Mouse (Mus musculus) midbrain, embryonic 11.5 days (tissue): ENCODE measurements around the gene Sh3gl2. TPM values are rescaled to one million over a fixed set of nuclear protein-coding genes. Genes with fewer than 3 reads are reported as not detected.

Source experiments
- ATAC-seq: fragments of 200-750 bp; cut with Nextera tagmentation; 2 replicates; pipeline ENCODE4 v1.8.0; 2017; ENCODE audit warnings: moderate TSS enrichment, moderate library complexity; ENCODE audit not compliant: low FRiP score
- DNase-seq: peaks from one replicate; pipeline ENCODE4 v3.0.0; 2015; ENCODE audit warnings: low spot score; ENCODE audit errors: missing footprints
- H3K27ac ChIP-seq: fragments of 300-500 bp; sonication (generic); 2 replicates; pipeline ENCODE4 v1.5.1; 2014; ENCODE audit warnings: low read depth, low read length
- H3K27me3 ChIP-seq: fragments of 300-500 bp; sonication (generic); 2 replicates; pipeline ENCODE4 v1.6.1; 2014; ENCODE audit warnings: mild to moderate bottlenecking, low read length, moderate library complexity, mixed read lengths; ENCODE audit not compliant: control insufficient read depth, insufficient read depth
- H3K36me3 ChIP-seq: fragments of 300-500 bp; sonication (generic); 2 replicates; pipeline ENCODE4 v1.6.1; 2014; ENCODE audit warnings: mild to moderate bottlenecking, low read length, moderate library complexity, mixed read lengths; ENCODE audit not compliant: control insufficient read depth, insufficient read depth
- H3K4me1 ChIP-seq: fragments of 300-500 bp; sonication (generic); 2 replicates; pipeline ENCODE4 v1.6.1; 2014; ENCODE audit warnings: low read length; ENCODE audit not compliant: control insufficient read depth, insufficient read depth
- H3K4me2 ChIP-seq: fragments of 300-500 bp; sonication (generic); 2 replicates; pipeline ENCODE4 v1.6.1; 2014; ENCODE audit warnings: mild to moderate bottlenecking, moderate library complexity
- H3K4me3 ChIP-seq: fragments of 300-500 bp; sonication (generic); 2 replicates; pipeline ENCODE4 v1.5.1; 2014; ENCODE audit warnings: low read depth, low read length
- H3K9ac ChIP-seq: fragments of 300-500 bp; sonication (generic); 2 replicates; pipeline ENCODE4 v1.6.1; 2014; ENCODE audit warnings: low read length
- H3K9me3 ChIP-seq: fragments of 300-500 bp; sonication (generic); 2 replicates; pipeline ENCODE4 v1.6.1; 2016; ENCODE audit warnings: low read length; ENCODE audit not compliant: control insufficient read depth
- WGBS: fragments of 180-500 bp; shearing (Covaris S2); extraction: QIAGEN DNeasy Blood & Tissue Kit; methylation state at CpG from one replicate; pipeline ENCODE4 v1.1.7; 2014; 5-methylcytosine and 5-hydroxymethylcytosine counted together
- polyA plus RNA-seq: library from polyadenylated mRNA; unstranded; fragments of >200 nt; fragmentation: Nextera tagmentation; extraction: Ambion mirVana; gene quantifications from 2 replicates; pipeline ENCODE4 v1.2.1, GENCODE M21; 2014

Sh3gl2 gene
- polyA plus RNA-seq: 8.4 and 10.3 TPM in 2 replicates

GRCm38 (mm10) chr4:85205071-85205635 is at the start of gene Sh3gl2:
TSS of gene Sh3gl2 (plus strand) at chr4:85205126.
- no peaks in the 10 kb centered on the region for H3K9me3 ChIP-seq

GRCm38 (mm10) chr4:85161156-85161555 is 43.8 kb upstream of the Sh3gl2 start:
- H3K4me2 ChIP-seq: no peak overlapping the region
- no peak overlapping the region for H3K4me3 ChIP-seq
- H3K9me3 ChIP-seq: no peaks in the 10 kb centered on the region
- H3K27me3 ChIP-seq: no peaks in the 10 kb centered on the region
- no peaks in the 10 kb centered on the region for H3K36me3 ChIP-seq
- no peak overlapping the region for H3K27ac ChIP-seq
- DNase-seq: peak; percentile 54
- H3K4me1 ChIP-seq: no peaks in the 10 kb centered on the region
- 64% methylated on average over 4 of the region's 4 CpGs for WGBS
- no peak overlapping the region for H3K9ac ChIP-seq
- ATAC-seq: peak; percentile 19; the same call in 1 of the 2 replicates

More at GRCm38 (mm10) chr4:85205071-85205635, at the start of gene Sh3gl2:
- Histone ChIP-seq H3K4me3 (peak within 1 kb of the TSS; percentile 75), H3K9ac (peak within 1 kb of the TSS; percentile 68), H3K4me1 (no peaks in the 10 kb centered on the region), H3K27me3 (peaks cover 30% of the 10 kb centered on the region), H3K4me2 (peak within 1 kb of the TSS; percentile 97), H3K36me3 (no peaks in the 10 kb centered on the region), H3K27ac (no peak within 1 kb of the TSS)
- peak; percentile 95 for DNase-seq
- peak; percentile 89 for ATAC-seq
- under 1% methylated on average over 48 of the region's 48 CpGs for WGBS

GRCm38 (mm10) chr4:85162468-85163312 is 42.2 kb upstream of the Sh3gl2 start:
- no peak overlapping the region for H3K27ac ChIP-seq
- H3K4me2 ChIP-seq: no peak overlapping the region
- WGBS: 25% methylated on average over 27 of the region's 27 CpGs

GRCm38 (mm10) chr4:85163313-85163615 is 41.7 kb upstream of the Sh3gl2 start:
- Histone ChIP-seq H3K9me3 (no peaks in the 10 kb centered on the region), H3K4me1 (no peaks in the 10 kb centered on the region), H3K36me3 (no peaks in the 10 kb centered on the region), H3K4me2 (no peak overlapping the region), H3K9ac (no peak overlapping the region), H3K27me3 (no peaks in the 10 kb centered on the region), H3K27ac (no peak overlapping the region), H3K4me3 (no peak overlapping the region)
- DNase-seq: no peak
- WGBS: 86% methylated on average over 2 of the region's 2 CpGs
- no peak for ATAC-seq

More at GRCm38 (mm10) chr4:85162468-85163312, 42.2 kb upstream of the Sh3gl2 start:
- DNase-seq (peak; percentile 95), ATAC-seq (peak; percentile 89)
- Histone ChIP-seq H3K9me3 (no peaks in the 10 kb centered on the region), H3K27me3 (no peaks in the 10 kb centered on the region), H3K9ac (peak overlapping the region; percentile 13; the same call in 1 of the 2 replicates), H3K36me3 (no peaks in the 10 kb centered on the region), H3K4me3 (no peak overlapping the region), H3K4me1 (no peaks in the 10 kb centered on the region)

GRCm38 (mm10) chr4:85168001-85168400 is 36.9 kb upstream of the Sh3gl2 start:
- Histone ChIP-seq H3K27me3 (no peaks in the 10 kb centered on the region), H3K4me2 (no peak overlapping the region), H3K27ac (no peak overlapping the region), H3K36me3 (no peaks in the 10 kb centered on the region), H3K4me1 (no peaks in the 10 kb centered on the region), H3K9ac (no peak overlapping the region), H3K4me3 (no peak overlapping the region), H3K9me3 (no peaks in the 10 kb centered on the region)
- DNase-seq (no peak), ATAC-seq (no peak)
- WGBS: 94% methylated on average over 12 of the region's 12 CpGs

- Histone ChIP-seq H3K9me3 (no peaks in the 10 kb centered on the region), H3K27me3 (no peaks in the 10 kb centered on the region), H3K4me3 (no peak overlapping the region), H3K27ac (no peak overlapping the region), H3K4me1 (no peaks in the 10 kb centered on the region), H3K4me2 (no peak overlapping the region), H3K9ac (no peak overlapping the region), H3K36me3 (no peaks in the 10 kb centered on the region)
- ATAC-seq: no peak
- DNase-seq: no peak
- 85% methylated on average over 4 of the region's 4 CpGs for WGBS
These were observed 29.5 kb upstream of the Sh3gl2 start for GRCm38 (mm10) chr4:85175466-85175865.

GRCm38 (mm10) chr4:85178394-85179051 is 26.4 kb upstream of the Sh3gl2 start:
- H3K27ac ChIP-seq: no peak overlapping the region
- H3K4me1 ChIP-seq: no peaks in the 10 kb centered on the region
- 91% methylated on average over 9 of the region's 9 CpGs for WGBS
- H3K36me3 ChIP-seq: no peaks in the 10 kb centered on the region
- no peak for ATAC-seq
- no peak for DNase-seq
- H3K4me2 ChIP-seq: no peak overlapping the region
- H3K27me3 ChIP-seq: no peaks in the 10 kb centered on the region
- no peak overlapping the region for H3K4me3 ChIP-seq
- H3K9ac ChIP-seq: no peak overlapping the region
- no peaks in the 10 kb centered on the region for H3K9me3 ChIP-seq

GRCm38 (mm10) chr4:85186011-85186410 is 18.9 kb upstream of the Sh3gl2 start:
- Histone ChIP-seq H3K4me1 (no peaks in the 10 kb centered on the region), H3K9me3 (no peaks in the 10 kb centered on the region), H3K4me2 (no peak overlapping the region), H3K9ac (no peak overlapping the region), H3K27ac (no peak overlapping the region), H3K4me3 (no peak overlapping the region), H3K27me3 (no peaks in the 10 kb centered on the region), H3K36me3 (no peaks in the 10 kb centered on the region)
- 55% methylated on average over 4 of the region's 4 CpGs for WGBS
- DNase-seq (peak; percentile 65), ATAC-seq (0 out of 2 replicates have a peak, but pooled peaks have one; percentile 24)

GRCm38 (mm10) chr4:85196201-85196600 is 8.7 kb upstream of the Sh3gl2 start:
- no peak for ATAC-seq
- no peak overlapping the region for H3K9ac ChIP-seq
- no peak overlapping the region for H3K4me3 ChIP-seq
- H3K9me3 ChIP-seq: no peaks in the 10 kb centered on the region
- no peaks in the 10 kb centered on the region for H3K36me3 ChIP-seq
- H3K4me1 ChIP-seq: no peaks in the 10 kb centered on the region
- WGBS: 86% methylated on average over 4 of the region's 4 CpGs
- no peak overlapping the region for H3K4me2 ChIP-seq
- H3K27me3 ChIP-seq: no peaks in the 10 kb centered on the region
- H3K27ac ChIP-seq: no peak overlapping the region
- no peak for DNase-seq
